ENCODE assay signal across 11 mouse cellular contexts in genomic region chr3:53206509-53207224, GRCm38 (mm10).
A peak's percentile ranks its signal among the peaks of the same experiment; 100 is the strongest.
DNase-seq lines count a peak whose midpoint lies in the region; ATAC-seq and TF ChIP-seq lines count a peak whose summit lies in the region.
"Had no signal": no experiment of that assay in that cellular context is flagged by ENCODE, and none has a peak within 500 bp of the region (broad histone marks: within the 10 kb centered on the region; RNA-seq: fewer than 3 reads in every experiment).

No protein-coding gene starts in this region.

- 14% methylated on average over 11 of the region's 11 CpGs for WGBS in hindbrain, embryonic 12.5 days
- 13% methylated on average over 11 of the region's 11 CpGs for whole genome bisulfite sequencing in midbrain, embryonic 15.5 days
- WGBS in intestine, postnatal 0 days = 73% methylated on average over 11 of the region's 11 CpGs

- H3K4me1 ChIP-seq in hindbrain, embryonic 12.5 days = peaks cover 61% of the 10 kb centered on the region
- H3K4me1 ChIP-seq in midbrain, embryonic 15.5 days = peaks cover 32% of the 10 kb centered on the region
- no peaks in the 10 kb centered on the region for H3K4me1 ChIP-seq in intestine, postnatal 0 days (replicated peaks; ENCODE audit: control insufficient read depth, insufficient read depth, low read length)
- H3K4me1 ChIP-seq: liver, embryonic 13.5 days had no signal

- no peaks in the 10 kb centered on the region for H3K27me3 ChIP-seq in hindbrain, embryonic 12.5 days
- no peaks in the 10 kb centered on the region for H3K27me3 ChIP-seq in midbrain, embryonic 15.5 days (replicated peaks)
- H3K27me3 ChIP-seq in intestine, postnatal 0 days (replicated peaks; ENCODE audit: control insufficient read depth, insufficient read depth, low read length) = no peaks in the 10 kb centered on the region
- H3K27me3 ChIP-seq: liver, embryonic 13.5 days had no signal

- intact Hi-C loops in left cerebral cortex, postnatal 4 days (cut with DNase I) = no loop called here

- no peak for TF ChIP-seq CTCF in brain, embryonic 14.5 days (IDR thresholded peaks at IDR 0.05; ENCODE audit: borderline replicate concordance, extremely low read depth, insufficient read depth, insufficient read length)
- no peak for TF ChIP-seq CTCF in intestine, postnatal 0 days (IDR thresholded peaks at IDR 0.05; ENCODE audit: low read depth)

- H3K36me3 ChIP-seq in hindbrain, embryonic 12.5 days = no peaks in the 10 kb centered on the region
- H3K36me3 ChIP-seq in midbrain, embryonic 15.5 days (replicated peaks) = no peaks in the 10 kb centered on the region
- H3K36me3 ChIP-seq in intestine, postnatal 0 days (ENCODE audit: control insufficient read depth, insufficient read depth) = no peaks in the 10 kb centered on the region
- H3K36me3 ChIP-seq: liver, embryonic 13.5 days had no signal

- TF ChIP-seq POLR2A in brain, embryonic 14.5 days (IDR thresholded peaks at IDR 0.05; ENCODE audit: borderline replicate concordance, extremely low read depth, insufficient read depth, insufficient read length, poor library complexity, severe bottlenecking) = no peak

- DNase-seq in brain, embryonic 14.5 days (ENCODE audit: low read depth) = peak; percentile 57
- DNase-seq in embryo, embryonic 11 days = peak; percentile 71
- DNase-seq in adrenal gland, postnatal 25 days = no peak
- no peak for DNase-seq in left cerebral cortex, postnatal 4 days
- DNase-seq: heart, postnatal 10 days; kidney, adult 11 months; liver, embryonic 13.5 days; lung, postnatal 14 days had no signal

- H3K4me3 ChIP-seq in hindbrain, embryonic 12.5 days = no peak overlapping the region
- no peak overlapping the region for H3K4me3 ChIP-seq in midbrain, embryonic 15.5 days
- H3K4me3 ChIP-seq in intestine, postnatal 0 days (ENCODE audit: low read depth, low read length) = no peak overlapping the region
- H3K4me3 ChIP-seq: liver, embryonic 13.5 days had no signal

- no peaks in the 10 kb centered on the region for H3K9me3 ChIP-seq in hindbrain, embryonic 12.5 days (replicated peaks)
- no peaks in the 10 kb centered on the region for H3K9me3 ChIP-seq in midbrain, embryonic 15.5 days
- no peaks in the 10 kb centered on the region for H3K9me3 ChIP-seq in intestine, postnatal 0 days (ENCODE audit: control insufficient read depth)
- H3K9me3 ChIP-seq: liver, embryonic 13.5 days had no signal

- H3K27ac ChIP-seq in hindbrain, embryonic 12.5 days = peak overlapping the region; percentile 68
- peak overlapping the region; percentile 36 for H3K27ac ChIP-seq in midbrain, embryonic 15.5 days
- H3K27ac ChIP-seq in intestine, postnatal 0 days (ENCODE audit: low read depth, low read length) = no peak overlapping the region
- H3K27ac ChIP-seq: liver, embryonic 13.5 days had no signal

- peak; percentile 55 for ATAC-seq in hindbrain, embryonic 12.5 days (ENCODE audit: low FRiP score)
- no peak for ATAC-seq in midbrain, embryonic 15.5 days (replicated peaks)
- no peak for ATAC-seq in intestine, postnatal 0 days

- H3K9ac ChIP-seq in hindbrain, embryonic 12.5 days = no peak overlapping the region
- H3K9ac ChIP-seq in midbrain, embryonic 15.5 days = no peak overlapping the region
- no peak overlapping the region for H3K9ac ChIP-seq in intestine, postnatal 0 days (ENCODE audit: low read depth, low read length)
- H3K9ac ChIP-seq: liver, embryonic 13.5 days had no signal

- peak overlapping the region; percentile 29 for H3K4me2 ChIP-seq in hindbrain, embryonic 12.5 days (replicated peaks)
- no peak overlapping the region for H3K4me2 ChIP-seq in midbrain, embryonic 15.5 days
- no peak overlapping the region for H3K4me2 ChIP-seq in intestine, postnatal 0 days (replicated peaks; ENCODE audit: low read depth)
- H3K4me2 ChIP-seq: liver, embryonic 13.5 days had no signal

Comparison
In these comparisons a context has a peak if more than half of its experiments do, and no peak if none do; other contexts are left out.
1. DNase-seq: peak in brain, embryonic 14.5 days (single experiment) and embryo, embryonic 11 days (single experiment); none in adrenal gland, postnatal 25 days (single experiment) and left cerebral cortex, postnatal 4 days (single experiment).